Mouse (Mus musculus) CD4-positive helper T cell, adult 2 months (primary cell): ENCODE data around the gene Eppin.

Source experiments
- DNase-seq: peaks from one replicate; pipeline ENCODE4 v3.0.0-alpha.2; 2012; ENCODE audit warnings: low read depth, missing footprints, low spot score

The Eppin gene

DNA sequence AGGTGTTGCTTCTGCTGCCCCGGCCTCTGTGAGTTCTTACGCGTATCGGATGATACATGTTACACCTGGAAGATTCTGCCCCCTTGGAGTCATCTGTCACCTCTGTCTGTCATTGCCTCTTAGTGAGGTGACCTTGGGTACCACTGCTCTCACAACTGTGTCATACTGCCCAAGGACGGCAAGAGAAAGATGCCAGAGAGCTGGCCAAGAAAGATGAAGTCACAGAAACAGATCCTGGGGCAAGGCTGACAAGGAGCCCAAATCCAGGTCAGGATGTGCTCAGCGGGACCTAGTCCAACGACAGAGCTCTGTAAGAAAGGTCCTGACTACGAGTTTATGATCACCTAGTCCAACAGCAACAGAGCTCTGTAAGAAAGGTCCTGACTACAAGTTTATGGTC, 33.3 kb downstream of the Eppin start:
- DNase-seq, result no peak

DNA sequence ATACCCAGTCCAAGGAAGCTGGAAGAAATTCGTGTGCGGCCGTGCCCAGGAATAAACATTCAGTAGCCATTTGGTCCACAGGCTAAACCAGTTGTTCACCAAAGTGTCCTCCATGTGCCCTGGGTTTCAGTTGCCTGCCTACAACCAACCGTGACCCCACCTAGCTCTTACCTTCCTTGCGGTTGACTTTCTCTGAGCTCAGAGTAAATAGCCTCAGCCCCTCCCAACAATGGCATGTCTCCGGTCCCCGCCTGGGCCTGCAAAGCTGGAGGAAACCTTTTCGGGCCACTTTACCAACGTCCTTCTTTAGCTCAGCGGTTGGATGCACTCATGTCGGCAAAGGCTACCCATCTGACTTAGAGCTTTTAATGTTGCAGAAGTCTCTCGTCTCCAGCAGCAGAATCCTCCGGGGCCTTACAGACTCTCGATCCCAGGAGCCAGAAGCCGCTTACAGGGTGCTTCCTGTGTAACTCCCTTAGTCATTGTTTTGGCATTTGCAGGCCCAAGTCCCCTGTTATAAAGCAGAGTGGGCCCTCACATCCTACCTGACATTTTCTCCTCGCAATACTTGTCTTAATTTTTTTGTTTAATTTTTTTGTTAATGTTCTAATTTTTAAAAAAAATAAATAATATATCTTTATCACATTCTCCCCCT, 34.3 kb downstream of the Eppin start:
- DNase-seq, result no peak

DNA sequence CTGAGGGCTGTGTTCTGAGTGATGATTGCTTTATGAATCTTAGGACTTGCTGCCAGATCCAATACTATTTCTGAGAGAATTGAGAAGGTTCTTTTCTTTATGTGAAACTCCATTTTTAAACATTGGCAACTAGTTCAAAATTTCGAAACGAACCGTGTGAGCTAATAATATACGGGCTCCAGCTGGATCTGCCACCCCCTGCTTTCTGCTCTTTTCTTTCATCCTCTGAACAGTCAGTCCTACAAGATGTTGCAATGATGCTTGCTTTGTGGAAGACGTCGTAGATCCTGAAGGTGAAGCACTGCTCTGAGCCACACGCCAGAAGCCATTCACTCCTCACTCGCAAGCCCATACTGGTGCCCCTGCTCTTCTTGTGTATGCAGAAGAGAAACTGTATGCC, 35.0 kb downstream of the Eppin start:
- no peak for DNase-seq

DNA sequence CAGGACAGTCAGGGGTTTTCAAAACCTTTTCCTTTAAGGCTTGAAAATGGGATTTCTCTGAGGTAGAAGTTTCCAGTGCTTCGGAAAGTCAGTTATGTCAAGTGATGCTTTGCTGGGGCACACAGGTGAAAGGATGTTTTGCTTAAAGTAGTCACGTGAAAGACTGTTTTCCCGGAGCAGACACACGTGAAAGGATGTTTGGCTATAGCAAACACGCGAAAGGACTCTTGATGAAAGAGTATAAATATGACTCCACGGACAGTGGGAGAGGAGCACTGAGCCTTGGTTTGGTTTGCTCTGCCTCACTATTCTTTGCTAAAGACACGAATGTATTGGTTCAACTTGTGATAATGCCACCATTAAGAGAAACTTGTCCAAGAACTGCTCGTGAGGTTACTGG, 41.9 kb downstream of the Eppin start:
- DNase-seq, result no peak

DNA sequence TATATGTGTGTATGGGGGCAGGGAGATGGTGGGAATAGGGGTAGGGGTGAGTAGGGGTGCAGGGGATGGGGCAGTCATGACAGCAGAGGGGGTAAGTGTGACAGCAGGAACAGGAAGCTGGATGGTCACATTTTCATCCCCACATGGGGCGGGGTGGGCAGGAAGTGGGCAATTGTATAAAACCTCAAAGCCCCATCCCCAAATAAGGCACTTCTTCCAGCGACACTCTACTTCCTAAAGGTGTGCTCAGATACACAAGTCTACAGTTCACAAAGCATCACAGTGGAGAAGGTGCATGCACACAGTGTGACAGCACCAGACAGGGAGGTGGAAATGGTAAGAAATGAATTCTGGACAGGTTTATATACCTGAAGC, 42.5 kb downstream of the Eppin start:
- peak; percentile 24 for DNase-seq

DNA sequence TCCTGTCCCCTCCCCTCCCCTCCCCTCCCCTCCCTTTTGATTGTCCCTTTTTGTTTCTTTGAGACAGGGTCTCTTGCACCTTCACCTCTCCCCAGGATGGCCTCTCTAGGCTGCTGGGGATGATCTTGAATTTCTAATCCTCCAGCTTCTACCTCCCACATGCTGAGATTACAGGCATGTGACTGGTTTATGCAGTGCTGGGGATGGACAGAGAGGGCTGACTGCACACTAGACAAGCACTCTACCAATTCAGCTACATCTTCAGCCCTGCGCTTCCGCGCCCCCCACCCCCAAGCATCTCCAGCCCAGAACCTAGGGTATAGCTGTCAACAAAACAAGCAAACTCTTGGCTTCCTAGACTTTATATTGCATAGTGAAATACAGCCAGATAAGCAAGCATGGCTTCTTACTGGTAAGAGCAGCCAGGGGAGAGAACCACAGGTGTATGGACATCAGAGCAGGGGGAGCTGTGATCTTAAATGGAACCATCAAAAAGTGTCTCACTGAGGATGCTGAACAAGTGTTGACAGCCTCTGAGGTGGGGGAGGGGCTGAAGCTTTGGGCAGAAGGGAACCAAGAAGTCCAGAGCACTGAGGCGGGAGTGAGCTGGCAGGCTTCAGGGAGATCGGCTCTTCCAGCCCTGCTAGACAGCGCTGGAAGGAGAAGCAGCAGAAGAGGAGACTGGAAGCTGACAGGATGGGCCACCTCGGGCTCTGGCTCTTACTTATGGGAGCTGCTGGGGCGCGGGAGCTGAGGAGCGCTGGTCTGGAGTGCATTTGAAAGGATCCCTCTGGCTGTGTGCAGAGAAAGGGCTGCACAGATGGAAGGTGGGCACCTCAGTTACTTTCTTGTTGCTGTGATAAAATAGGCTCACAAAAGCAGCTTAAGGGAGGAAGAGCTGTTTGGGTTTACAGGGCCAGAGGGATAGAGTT, 43.2 kb downstream of the Eppin start:
- no peak for DNase-seq

DNA sequence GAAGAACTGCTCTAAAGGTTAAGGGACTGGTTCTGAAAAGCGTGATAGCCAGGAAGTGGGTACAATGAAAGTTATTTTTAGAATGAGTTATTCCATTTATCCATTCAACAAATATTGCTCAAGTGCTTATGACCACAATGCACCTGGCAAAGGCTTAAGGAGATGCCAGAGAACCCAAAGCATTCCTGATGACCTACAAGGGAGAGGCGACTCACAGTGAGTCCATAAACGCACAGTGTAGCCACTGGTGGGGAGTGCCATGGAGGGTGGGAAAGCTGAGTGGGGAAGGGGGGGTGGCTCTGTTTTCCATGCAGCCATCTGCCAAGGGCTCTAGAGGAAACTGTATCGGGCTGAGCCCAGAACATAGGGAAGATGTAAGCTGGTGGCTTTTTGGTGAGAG, 44.1 kb downstream of the Eppin start:
- DNase-seq, result no peak

DNA sequence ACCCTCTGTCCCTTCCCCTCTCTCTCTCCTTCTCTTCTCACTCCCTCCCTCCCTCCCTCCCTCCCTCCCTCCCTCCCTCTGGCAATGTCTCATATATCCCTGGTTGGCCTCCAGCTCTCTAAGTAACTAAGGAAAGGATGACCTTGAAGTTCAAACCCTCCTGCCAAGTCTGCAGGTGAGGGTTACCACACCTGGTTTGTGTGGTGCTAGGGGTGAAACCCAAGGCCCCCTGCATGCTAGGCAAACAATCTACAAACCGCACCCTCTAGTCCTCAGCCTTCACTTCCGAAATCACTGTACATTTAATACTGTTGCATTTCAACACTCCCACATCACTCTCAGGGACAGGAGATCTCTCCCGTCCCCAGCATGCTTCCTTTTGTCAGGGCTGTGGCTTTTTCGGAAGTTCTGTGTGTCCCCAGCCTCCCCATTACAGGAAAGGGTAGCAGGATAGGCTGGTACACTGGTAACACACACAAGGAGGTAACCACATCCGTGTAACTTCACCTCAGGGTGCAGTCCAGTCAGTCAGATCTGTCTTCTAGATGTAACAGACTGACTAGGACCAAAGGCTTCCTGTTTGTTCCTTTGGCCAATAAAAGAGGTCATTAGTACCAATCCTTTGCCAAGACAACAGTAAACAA, 48.8 kb downstream of the Eppin start:
- DNase-seq, result peak; percentile 62

DNA sequence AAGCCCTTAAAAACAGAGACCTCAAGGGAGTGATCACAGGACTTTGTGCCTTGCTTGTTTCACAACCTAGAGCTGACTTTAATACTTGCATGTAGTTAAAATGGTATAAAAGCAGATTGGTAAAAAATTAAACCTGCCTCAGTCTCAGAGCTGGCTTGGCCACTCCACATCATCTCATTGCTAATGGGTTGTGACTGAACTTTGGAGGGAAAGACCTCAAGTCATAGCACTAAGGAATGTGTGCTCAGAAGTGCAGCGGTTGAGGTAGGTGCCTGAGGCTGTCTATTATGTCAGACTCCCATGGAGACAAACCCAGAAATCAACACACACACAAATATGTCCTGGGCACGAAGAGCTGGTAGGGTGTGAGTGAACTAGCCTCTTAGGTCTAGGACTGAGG, 49.6 kb downstream of the Eppin start:
- DNase-seq, result no peak

DNA sequence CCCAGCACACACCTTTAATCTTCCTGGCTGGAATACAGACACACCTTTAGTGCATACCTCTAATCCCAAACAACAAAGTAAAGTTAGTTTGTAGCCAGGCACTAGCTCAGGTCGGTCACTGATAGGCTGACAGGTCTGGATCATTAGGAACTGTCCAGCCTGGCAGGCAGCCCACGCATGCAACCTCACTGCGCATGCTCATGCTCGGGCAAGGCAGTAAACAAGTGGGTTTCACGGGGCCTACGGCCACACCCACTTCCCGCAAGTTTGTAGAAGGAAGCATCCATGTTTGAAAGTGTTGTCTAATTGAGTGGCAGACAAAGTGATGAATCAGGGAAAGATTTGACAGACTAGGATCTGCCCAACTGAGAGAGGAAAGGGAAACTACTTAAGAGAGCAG, 50.8 kb downstream of the Eppin start:
- no peak for DNase-seq

DNA sequence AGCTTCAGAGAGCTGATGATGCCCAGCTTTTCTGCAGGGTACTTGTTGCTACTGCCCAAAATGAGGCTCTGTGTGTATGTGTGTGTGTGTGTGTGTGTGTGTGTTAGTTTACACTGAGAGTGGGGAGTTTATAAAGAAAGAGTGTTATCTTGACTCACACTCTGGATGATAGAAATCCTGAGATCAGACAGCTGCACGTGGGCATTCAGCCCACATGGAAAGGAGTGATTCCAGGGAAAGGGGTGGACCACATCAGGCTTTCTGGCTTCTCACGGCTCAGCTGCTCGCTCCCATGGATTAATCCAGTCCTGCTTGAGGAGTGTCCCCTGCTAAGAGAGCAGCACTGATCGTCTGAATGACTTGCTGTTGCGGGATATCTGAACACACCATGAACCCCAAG, 51.3 kb downstream of the Eppin start:
- DNase-seq, result no peak

DNA sequence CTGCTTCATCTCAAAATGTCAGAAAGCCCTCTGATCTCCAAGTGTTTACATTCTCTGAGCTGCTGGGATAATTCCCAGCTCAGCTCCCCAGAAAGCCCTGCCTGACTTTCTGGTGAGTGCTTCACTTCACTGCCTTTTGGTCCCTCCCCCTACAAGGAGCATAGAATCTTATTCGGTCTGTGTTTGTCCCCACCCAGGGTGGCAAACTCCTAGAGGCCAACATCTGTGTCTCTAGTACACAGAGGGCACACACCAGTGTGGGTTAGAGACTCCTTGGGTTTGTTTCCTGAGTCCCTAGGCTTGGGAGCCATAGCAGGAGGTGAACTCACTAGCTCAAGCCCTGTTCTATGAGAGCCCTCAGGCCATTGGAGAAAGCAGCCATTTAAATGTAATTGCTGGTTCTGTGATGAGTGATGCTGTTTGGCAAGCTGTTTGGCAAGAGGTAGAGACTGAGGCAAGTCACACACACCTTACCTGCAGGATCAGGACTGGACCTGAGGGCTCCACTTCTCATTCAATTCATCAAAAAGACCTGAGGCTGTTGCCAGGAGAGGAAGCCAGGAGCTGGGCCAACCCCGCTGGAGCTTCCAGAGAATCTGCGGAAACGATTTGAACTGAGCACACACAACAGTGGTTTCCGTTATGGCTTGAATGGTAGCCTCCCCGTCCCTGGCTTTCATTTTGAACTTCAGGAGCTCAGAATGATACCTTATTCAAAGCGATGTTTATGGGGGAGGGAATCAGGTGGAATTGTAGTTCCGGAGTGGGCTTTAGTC, 52.6 kb downstream of the Eppin start:
- DNase-seq, result peak; percentile 17
